Mouse (Mus musculus) fibroblast of lung, adult 2 months (primary cell): Measurements from ENCODE around the gene Top3b.
"Not testable (repeated sequence)": the region's sequence is repeated elsewhere in the genome, so short reads cannot be mapped to it uniquely, and the experiment has no call there.

Source experiments
- DNase-seq: peaks from one replicate; pipeline ENCODE4 v3.0.0-alpha.2; 2011; ENCODE audit warnings: low read depth

Top3b gene

GRCm38 (mm10) chr16:16897056-16897584, 26.6 kb downstream of the Top3b start:
- DNase-seq, result no peak

GRCm38 (mm10) chr16:16902329-16902728, 31.8 kb downstream of the Top3b start:
- DNase-seq, result no peak

DNA sequence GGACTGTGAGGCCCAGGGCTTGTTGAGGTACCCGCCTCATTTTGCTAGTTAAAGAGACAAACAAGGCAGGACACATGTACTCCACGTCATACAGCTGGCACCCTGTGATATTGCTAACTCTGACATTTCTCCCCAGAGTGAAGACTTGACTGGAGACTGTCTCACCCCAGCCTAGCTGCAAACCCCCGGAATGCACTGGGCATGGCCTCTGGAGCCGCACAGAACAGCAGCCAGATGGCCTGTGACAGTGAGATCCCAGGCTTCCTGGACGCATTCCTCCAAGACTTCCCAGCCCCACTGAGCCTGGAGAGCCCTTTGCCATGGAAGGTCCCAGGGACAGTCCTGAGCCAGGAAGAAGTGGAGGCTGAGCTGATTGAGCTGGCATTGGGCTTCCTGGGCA, 32.7 kb downstream of the Top3b start:
- DNase-seq, result no peak

DNA sequence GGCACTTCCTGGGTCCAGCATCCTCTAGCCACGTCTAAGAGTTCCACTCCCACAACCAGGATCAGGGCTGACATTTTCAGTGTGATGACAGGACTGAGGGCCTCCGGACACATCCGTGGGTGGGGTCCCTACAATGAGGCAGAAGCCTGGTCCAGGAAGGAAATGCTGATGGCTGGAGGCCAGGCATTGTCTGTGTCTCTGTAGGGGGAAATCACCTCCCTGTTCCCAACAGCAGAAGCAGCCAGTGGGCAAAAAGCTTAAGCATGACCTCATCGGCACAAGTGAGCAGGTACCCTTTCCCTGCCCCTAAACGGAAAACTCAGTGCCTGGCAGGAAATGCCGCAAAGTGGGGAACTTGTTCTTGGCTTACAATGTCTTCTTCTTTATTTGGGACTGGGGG, 37.3 kb downstream of the Top3b start:
- no peak for DNase-seq

- DNase-seq, result no peak
Measured at GRCm38 (mm10) chr16:16911641-16912597, 41.4 kb downstream of the Top3b start.

DNA sequence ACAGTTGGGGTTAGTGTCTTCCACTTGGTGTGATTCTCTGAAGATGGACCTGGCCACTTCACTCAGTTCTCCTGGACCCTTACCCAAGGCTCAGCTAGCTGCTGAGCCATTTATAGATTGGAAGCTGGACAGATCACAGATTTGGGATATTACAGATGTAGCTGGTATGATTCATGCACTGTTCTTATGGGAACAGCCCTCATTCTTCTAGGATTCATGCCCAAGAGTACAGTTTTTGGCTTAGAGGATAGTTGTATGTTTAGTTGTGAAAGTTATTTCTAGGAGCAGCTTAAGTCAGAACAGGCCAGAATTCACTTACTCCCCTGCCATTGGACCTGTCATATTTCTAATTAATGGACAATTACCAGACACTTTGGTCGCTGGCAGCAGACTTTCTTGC, 42.9 kb downstream of the Top3b start:
- DNase-seq, result no peak

DNA sequence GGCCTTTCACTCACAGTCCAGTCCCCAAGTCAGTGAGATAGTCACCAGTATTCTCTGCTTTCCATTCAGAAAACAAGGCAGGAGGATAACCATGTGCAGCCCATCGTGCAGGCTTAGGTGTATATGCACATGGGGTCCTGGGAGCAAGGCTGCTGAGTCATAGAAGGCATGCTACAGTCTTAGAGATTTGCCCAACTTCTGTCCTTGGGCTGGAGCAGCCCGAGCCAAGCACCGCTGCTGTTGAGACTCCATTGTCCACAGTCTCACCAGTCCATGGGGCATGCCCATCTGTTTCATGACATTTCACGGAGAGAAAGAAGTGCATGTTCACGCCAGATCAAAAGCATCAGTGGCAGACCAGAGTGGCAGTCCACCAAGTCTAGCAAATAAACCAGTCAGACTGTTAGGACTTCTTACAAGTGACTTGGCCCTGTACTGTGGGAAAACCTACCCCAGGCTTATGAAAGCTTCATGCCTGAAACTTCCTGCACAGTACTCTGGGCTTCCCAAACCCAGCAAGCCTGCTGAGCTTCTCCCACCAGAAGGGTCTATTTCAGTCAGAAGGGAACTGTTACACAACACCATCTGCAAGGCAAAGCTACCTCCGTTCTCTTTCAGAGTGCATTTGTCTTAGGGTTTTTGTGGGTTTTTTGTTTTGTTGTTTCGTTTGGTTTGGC, 48.0 kb downstream of the Top3b start:
- DNase-seq, result no peak

- DNase-seq, result no peak
Measured at GRCm38 (mm10) chr16:16921021-16921435, 50.5 kb downstream of the Top3b start.

DNA sequence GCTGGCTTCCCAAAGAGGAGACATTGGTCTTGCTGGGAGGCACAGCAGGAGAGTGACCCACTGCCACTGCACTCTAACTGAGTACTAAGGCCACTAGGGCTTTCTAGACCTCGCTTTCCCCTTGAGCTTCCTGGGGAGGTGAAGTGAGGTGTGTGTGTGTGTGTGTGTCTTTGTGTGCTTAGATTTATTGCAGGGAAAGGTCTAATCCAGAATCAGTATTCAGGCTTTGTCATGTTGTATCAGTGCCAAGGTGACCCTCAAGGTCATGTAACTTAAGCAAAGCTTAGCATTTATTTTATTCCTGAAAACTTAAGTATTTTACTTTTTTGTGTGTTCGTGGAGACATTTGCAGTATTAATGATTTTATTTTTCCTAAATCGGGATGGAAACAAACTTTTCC, 53.9 kb downstream of the Top3b start:
- DNase-seq, result no peak

DNA sequence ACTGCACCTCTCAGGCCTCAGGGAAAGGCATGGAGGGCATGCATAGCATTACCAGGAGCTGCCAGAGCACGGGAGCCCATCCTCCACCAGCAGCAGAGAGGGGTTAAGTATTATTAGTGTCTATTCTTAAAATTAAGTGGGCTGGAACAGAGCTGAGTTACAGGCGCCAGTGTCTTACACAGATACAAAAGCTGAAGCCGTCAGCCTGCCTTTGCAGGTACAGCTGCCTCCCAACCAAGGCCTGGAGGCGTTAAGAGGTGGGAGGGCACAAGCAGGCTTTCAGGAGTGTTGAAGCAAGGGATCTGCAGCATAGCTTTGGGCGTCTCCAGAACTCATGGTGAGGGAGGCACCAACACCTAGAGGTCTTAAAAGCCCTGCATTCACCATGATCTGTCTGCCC, 56.0 kb downstream of the Top3b start:
- no peak for DNase-seq

- DNase-seq, result not testable (repeated sequence)
Measured at GRCm38 (mm10) chr16:16928908-16929307, 58.4 kb downstream of the Top3b start.

DNA sequence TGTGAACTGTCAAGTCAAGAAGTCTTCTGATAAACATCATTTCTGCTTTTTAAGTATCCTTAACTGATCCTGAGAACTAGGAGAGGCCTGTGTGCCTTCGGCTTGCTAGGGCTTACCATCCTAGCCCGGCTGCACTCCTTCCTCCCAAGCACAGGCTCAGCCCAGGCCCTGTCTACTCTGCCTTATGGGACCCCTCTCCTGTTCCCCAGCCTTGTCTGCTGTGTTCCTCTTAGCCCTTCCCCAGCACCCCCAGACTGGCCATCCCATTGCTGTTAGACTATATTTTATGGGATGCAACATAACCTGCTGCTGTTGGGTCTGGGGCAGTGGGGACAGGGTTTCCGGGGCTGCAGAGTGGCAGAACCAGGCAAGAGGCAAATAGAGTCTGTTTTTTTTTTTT, 59.8 kb downstream of the Top3b start:
- DNase-seq, result no peak

DNA sequence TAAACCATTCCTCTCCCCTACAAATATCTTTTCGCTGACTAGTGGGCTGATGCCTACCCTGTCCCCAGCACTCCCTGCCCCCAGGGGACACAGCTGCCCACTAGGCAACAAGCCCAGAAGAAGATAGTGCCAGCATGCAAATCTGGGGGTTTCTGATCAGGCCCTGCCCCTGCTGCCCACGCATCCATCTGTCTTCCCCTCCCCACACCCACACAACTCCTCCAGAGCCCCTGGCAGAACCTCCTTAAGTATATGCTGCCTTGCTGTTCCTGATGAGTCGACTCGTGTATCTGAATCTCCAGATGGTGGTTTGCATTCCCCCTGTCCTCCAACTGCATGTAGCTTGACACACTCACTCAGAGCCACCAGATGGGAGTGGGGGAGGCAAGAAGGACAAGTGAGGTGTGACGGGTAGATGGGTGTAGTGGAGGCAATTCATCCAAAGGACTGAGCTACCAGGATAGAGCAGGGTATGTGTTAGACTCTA, 60.3 kb downstream of the Top3b start:
- DNase-seq, result no peak

GRCm38 (mm10) chr16:16939543-16939942, 69.0 kb downstream of the Top3b start:
- no peak for DNase-seq

DNA sequence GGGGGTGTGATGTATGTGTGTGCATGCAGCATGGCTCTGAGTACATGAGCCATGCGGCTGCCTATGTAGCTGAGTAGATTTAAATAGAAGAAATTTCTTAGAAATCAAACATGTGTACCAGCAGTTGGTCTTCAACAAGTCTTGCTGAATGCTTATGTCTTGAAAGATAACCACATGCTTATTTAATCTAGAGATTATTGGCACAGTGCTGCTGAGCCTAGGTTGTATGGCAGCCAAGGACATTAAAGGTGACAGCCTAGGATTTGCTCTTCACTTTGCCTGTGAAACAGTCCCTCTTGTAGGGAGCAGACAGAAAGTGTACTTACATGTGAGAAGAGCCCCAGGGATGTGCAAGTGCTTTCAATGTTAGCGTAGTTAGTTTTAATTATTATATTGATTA, 70.5 kb downstream of the Top3b start:
- no peak for DNase-seq
